Mouse (Mus musculus): ENCODE results near the gene Mrps26.

GRCm38 (mm10) chr2:130589157-130589556 is 25.6 kb downstream of the Mrps26 start:
- no peak for TF ChIP-seq CTCF (IDR thresholded peaks at IDR 0.05; ENCODE audit: insufficient read depth, low read length)
- TF ChIP-seq POLR2A (IDR thresholded peaks at IDR 0.05; ENCODE audit: borderline replicate concordance, extremely low read depth, low read depth, low read length) = no peak

Measured in lung, adult 2 months (tissue).